Mouse (Mus musculus): ENCODE measurements around the gene Ptprg.

Gene Ptprg

DNA sequence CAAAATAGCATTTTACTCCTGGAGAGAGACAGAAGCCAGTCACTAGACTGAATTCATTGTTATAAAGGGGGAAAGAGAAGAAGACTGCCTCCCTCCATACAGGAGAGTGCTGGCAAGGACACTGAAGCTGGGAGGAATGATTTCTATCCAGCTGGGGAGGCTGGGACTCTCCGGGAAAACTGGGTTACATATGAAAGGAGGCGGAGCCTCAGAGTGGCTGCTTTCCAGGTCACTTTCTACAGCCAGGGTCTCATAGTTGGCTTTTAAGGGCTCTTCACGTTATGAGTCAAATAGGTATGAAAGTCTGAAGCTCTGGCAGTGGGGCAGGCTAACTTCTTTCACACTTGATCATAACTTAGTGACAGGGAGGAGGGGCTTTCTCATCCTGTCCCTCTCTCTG is 129.1 kb downstream of the Ptprg start:
- DNase-seq (ENCODE audit: low read depth, low spot score): no peak

- DNase-seq (ENCODE audit: low read depth, low spot score): no peak
These were observed 130.2 kb downstream of the Ptprg start for GRCm38 (mm10) chr14:11683386-11684081.

- no peak for DNase-seq (ENCODE audit: low read depth, low spot score)
These were observed 130.8 kb downstream of the Ptprg start for GRCm38 (mm10) chr14:11684104-11684503.

DNA sequence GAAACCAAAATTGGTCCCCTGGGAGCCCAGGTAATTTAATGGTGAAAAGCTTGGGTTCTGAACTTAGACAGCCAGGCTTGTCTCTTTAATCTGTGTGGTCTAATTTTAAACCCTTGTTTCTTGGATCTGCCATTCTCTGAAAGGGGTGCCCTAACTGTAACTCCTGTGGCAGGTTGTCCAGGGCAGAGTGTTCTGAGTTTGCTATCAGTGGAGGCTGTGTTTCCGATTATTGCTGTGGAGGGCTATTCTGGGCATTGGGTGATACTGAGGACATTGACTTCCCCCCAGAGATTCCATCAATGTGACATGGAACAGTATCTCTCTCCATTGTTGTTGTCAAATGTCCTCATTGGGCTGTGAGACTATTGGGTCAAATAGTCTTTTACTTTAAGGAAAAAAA is 134.2 kb downstream of the Ptprg start:
- DNase-seq (ENCODE audit: low read depth, low spot score): no peak

DNA sequence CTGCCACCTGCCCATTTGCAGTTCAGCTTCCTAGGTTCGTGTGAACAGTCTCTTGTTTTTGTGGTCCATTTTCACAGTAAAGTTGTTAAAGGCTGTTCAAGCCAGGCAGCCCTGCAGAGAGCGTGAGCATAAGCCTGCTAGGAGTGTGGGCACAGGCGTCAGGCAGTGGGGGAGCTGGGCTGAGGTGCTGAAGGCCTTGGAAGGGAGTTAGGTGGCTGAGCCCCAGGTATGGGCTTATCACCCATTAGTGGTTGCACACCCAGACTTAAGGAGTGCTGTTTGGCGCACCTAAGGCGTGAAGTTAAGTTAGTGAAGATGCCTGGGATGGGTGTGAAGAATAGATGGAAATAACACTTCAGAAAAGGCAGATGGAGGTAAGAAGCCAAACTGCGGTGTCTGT is 134.8 kb downstream of the Ptprg start:
- DNase-seq (ENCODE audit: low read depth, low spot score): no peak

GRCm38 (mm10) chr14:11690066-11690465 is 136.7 kb downstream of the Ptprg start:
- no peak for DNase-seq (ENCODE audit: low read depth, low spot score)

DNA sequence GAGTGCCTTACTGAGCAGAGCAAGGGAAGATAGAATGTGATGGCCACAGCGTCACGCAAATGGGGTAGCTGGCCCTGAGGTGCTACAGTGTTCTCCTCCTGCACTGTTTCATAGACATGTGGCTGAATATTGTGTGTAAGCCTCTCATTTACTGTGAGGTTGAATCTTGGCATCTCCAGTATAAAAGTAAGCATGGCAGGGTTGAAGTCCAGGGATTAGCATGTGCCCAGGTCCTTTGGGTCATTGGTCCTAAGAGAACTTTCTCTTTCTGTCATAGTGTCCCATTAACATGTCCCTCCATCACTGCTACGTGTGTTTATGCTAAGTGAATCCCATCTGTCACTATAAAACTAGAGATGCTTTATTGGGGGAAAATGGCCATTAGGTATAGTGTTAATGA is 138.2 kb downstream of the Ptprg start:
- no peak for DNase-seq (ENCODE audit: low read depth, low spot score)

- no peak for DNase-seq (ENCODE audit: low read depth, low spot score)
These were observed 145.5 kb downstream of the Ptprg start for GRCm38 (mm10) chr14:11698880-11699279.

DNA sequence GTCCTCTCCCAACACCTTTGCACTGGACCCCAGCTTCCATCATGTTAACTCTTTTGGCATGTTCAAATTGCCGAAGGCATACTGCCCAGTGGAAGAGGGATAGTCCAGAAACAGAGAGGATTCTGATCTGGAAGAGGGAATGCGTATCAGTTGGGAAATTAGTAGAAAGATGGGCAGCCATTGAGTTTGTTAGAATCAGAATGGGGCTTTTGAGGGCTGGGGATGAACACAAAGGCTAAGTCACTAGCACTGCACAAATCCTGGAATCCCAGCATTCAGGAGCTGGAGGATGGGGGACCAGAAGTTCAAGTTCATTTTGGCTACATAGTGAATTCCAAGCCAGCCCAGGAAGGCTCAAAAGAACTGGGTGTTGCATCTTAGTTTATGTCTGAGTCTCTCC is 146.3 kb downstream of the Ptprg start:
- no peak for DNase-seq (ENCODE audit: low read depth, low spot score)

DNA sequence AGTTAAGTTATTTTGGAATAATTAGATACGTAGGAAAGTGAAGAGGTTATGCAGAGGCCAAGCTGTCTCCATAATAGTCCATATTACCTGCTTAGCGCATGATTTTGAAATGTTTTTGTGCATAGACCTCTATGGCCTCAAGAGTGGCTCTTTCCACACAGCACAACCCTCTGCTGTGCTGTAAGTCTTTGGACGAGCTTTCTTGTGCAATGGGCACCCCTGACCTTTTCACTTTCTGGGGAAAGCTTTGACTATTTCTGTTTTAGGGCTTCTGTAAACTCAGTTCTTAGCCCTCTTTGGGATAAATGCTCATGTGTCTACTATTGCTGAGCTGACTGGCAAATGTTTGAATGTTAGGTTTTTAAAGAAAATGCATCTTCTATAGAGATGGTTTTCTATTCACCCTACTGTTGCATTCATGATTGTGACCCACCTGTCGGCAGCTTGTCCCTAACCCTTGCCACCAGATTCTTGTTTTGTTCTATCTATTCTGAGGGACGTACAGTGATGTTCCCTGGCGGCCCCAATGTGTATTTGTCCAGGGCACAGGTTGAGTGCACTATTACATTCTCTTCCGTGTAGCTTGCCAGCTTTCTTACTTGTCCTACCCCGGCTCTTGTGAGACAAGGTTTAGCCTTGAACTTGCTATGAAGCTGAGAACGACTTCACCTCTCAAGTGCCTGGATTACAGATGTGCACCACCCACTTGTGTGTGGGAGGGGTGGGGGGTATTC is 148.4 kb downstream of the Ptprg start:
- no peak for DNase-seq (ENCODE audit: low read depth, low spot score)

DNA sequence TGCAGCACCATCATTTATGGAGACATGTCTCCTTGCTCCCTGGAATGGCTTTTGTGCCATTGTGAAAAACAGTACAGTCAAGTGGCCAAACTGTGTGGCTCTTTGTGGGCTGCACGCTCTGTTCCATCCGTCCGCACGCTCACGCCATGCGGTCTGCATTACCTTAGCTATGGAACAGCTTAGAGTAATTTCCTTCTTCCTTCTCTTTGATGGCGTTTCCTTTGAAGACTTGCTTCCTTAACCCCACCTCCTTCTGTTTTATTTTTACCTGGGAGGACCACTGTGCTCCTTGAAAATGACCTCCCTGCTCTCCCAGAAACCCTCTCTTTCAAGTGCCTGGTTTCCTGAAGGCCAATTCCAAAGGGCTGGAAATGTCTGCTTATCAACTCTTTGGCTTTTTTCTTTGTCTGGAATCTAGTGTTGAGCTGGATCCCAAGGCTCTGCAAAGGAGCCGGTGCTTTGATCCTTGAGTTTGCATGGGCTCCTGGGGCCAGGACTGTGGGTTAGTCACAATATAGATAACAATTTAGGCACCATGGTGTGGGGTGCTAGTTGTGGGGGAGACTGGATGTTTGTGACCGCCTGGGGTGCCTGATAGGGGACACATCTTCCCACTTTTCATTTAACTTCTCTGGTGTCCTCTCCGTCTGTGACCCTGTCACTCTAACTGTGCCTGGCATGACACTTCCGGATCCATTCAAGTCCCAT is 149.6 kb downstream of the Ptprg start:
- DNase-seq (ENCODE audit: low read depth, low spot score): no peak

DNA sequence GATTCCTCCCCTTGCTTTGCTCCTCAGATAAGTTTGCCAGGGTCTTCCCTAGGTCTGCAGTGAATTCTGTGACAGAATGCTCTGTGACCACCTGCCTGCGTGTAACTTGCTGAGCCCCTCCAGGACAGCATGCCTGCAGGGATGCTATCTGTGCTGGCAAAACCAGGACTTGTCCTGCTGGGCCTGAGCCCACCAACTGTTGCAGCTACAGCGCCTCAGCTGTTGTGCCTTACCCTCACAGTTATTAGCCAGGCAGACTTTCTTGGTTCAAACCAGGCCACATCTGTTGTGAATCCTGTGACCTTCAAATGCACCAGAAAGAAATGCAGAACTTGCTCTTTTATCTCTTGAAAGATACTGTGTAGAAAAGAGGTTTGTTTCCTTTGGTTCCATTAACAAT is 151.5 kb downstream of the Ptprg start:
- no peak for DNase-seq (ENCODE audit: low read depth, low spot score)

GRCm38 (mm10) chr14:11709352-11709751 is 156.0 kb downstream of the Ptprg start:
- DNase-seq (ENCODE audit: low read depth, low spot score): no peak

- peak; percentile 40 for DNase-seq (ENCODE audit: low read depth, low spot score)
These were observed 156.5 kb downstream of the Ptprg start for GRCm38 (mm10) chr14:11709798-11710197.

DNA sequence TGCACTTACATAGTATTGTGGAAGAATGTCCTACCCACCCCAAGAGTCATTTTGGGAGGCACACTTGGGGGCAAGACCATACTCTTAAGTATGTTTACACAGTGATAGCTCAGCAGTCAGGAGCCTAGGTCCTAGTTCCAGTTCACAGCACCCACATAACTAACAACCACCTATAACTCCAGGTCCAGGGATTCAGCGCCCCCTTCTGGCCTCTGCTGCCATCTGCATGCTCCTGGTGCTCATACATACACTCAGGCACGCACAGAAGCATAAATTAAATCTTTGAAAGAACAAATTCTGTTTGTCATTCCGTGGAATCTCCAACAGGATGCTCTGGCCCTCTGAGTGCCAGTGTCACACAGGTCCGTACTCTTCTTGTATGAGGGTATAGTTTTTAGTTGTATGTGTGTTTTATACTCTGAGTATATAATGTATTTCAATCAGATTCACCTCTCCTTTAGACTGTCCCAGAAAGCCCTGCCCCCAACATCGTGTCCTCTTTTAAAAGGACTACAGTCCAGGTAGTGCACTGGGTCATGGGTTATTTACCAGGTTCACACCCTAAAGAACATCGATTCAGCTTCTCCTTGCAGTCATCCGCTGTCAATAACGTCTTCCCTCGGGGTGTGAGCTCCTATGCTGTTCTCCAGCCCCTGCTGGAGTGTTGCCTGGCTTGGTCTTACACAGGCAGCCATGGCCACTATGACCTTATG is 157.2 kb downstream of the Ptprg start:
- no peak for DNase-seq (ENCODE audit: low read depth, low spot score)

DNA sequence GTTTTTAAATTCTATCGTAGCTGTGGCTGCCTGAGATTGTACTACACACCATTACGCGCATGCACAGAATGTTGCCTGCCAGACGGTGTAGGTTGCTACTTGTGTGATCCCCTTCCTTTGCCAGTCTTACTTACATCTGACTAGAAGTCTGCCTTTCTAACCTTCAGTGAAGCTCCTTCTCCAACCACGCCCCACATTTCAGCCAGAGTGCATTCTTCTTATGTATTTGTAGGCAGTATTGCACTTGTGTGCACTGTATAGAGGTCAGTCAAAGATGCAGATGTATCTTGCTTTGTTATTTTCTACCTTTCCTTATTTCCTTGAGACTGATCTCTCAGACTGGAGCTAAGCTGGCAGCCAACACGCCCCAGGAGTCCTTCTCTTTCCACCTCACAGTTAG is 158.8 kb downstream of the Ptprg start:
- no peak for DNase-seq (ENCODE audit: low read depth, low spot score)

- no peak for DNase-seq (ENCODE audit: low read depth, low spot score)
These were observed 162.9 kb downstream of the Ptprg start for GRCm38 (mm10) chr14:11716230-11716629.

DNA sequence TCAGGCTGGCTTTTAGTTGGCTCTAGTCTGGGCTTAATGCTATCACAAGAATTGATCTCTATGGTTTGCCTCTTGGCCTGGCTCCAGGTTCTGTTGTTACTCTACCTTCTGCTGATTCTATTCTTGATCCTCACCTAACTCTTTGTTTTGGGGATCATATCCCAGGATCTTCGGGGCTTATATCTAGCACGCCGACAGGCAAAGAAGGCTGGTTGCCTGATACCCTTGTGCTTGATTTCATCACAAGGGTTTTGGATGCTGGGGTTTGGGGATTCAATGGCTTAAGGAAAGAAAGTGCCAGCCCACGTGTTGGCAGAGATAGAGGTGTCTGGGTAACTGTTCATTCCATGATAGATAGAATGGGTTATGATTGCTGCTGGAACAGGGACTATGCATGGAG is 164.9 kb downstream of the Ptprg start:
- no peak for DNase-seq (ENCODE audit: low read depth, low spot score)

DNA sequence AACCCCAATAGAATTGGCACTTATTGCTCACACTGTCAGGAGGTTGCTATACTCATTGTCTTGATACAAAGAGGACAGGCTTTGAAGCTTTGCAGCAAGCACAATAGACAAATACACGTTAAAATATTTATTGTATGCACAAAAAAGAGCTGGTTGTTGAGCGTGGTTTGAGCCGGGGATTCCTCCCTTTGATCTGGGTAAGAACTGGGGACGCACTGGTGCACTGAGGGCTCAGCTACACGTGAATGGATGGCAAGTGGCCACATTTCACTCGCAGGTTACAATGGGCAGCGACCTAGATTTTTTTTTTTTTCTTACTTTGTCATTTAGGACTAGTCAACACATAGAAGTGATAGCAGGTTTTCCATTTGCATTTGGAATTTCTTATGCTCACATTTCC is 165.9 kb downstream of the Ptprg start:
- DNase-seq (ENCODE audit: low read depth, low spot score): no peak

DNA sequence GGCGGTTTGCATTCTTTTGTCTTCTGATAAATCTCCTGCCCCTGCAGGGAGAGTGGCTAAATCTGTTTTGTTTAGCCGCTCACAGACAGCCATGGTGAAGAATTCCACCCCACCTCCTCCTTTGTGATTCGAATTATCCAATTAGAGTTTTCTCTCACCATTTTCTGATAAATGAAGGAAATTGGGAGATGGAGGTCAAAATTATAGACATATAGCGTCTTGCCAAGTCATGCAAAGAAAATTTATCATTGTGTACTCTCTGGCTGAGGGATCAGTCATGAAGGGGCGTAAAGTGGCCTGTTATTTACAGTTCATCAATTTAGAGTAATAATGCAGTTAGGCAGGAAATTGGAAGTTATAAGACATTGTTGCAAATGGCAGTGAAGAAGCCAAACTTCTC is 168.8 kb downstream of the Ptprg start:
- no peak for DNase-seq (ENCODE audit: low read depth, low spot score)

DNA sequence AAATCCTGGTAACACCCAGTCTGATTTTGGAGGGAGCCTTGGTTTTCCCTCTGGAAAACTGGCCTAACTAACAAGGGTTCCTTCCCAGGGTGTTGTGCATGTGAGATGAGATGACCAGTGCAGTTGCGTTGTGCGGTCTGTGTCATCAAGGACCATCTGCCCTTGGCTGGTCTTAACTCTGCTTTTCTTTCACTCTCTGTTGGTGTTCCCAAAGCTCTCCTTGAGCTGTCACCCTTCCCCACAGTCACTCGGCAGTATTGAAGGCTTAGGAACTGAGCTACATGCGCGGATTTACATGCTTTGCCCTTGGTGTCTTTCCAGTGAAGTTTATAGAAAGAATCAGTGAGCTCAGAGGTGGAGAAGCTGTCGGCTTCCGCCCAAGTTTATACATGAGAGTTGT is 170.5 kb downstream of the Ptprg start:
- no peak for DNase-seq (ENCODE audit: low read depth, low spot score)

DNA sequence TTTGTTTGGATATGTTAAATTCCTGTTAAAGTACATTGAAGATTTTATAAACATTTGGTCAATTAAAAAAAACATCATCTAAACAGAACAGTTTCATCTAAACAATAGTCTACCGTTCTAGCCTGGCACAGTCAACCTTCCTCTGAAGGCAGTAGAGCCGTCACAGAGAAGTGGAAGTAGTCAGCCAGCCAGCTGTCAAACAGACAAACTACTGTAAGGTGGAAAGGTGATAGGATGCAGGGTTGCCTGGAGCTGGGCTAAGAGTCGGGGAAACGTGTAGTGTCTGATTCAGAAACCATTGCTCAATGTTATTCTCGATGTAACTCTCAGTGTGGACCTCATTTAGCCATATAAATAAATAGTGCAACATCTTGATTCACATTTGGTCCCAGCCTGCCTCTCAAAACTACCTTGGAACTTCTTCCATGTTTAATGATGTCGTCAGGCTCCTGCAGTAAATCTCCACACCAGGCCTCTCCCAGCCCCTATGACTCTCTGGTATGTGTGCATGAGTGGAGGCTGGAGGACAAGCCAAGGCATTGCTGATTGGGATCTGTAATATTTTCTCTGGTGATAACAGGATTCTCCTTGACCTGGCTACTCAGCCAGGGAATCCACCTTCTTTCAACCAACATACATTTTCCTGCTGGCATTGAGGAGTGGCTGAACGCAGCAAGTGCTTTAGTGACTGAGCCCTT is 178.0 kb downstream of the Ptprg start:
- DNase-seq (ENCODE audit: low read depth, low spot score): no peak

All from brain, embryonic 18.5 days (tissue).